Mouse (Mus musculus): ENCODE results near the gene Mtmr12. TPM values are rescaled to one million over a fixed set of nuclear protein-coding genes. Genes with fewer than 3 reads are reported as not detected.

Mtmr12 gene
- polyA plus RNA-seq, 1 experiment, result 24.7 TPM

DNA sequence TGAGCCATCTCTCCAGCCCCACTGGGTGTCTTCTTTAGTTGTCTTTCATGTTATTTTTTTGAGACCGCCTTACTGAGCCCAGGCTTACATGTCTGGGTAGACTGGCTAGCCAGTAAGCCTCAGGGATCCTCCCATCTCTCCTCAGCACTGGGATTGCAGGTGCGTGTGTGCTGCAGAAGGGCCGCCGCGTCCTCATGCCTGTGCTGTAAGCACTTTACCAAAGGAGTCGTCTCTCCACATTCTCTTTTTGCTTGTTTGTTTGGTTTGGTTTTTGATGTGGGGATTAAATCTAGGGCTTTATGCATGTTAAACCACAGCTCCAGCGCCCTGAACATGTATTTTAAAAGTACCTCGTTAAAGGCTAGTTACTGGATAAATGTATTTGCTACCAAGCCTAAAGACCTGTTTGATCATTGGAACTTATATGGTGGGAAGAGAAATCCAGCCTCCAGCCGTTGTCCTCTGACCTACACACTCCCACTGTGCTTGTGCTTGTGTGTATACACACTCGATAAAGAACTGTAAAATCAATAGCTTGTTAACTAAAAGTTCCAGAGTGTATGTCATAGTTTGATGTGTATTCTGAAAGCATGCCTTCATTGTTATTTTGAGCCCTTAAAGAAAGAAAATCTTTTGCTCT is 24.9 kb downstream of the Mtmr12 start:
- peaks cover 22% of the 10 kb centered on the region for H3K36me3 ChIP-seq (ENCODE audit: control insufficient read depth, insufficient read depth, low read length)
- H3K27me3 ChIP-seq (ENCODE audit: control insufficient read depth, insufficient read depth, low read length), result no peaks in the 10 kb centered on the region
- 46% methylated on average over 10 of the region's 10 CpGs for whole genome bisulfite sequencing
- H3K27ac ChIP-seq (ENCODE audit: insufficient read depth, low read depth, low read length), result peak overlapping the region; percentile 40
- H3K4me1 ChIP-seq (ENCODE audit: control insufficient read depth, insufficient read depth, insufficient read length, low read length), result peaks cover 34% of the 10 kb centered on the region
- no peak for TF ChIP-seq POLR2A (IDR thresholded peaks at IDR 0.05; ENCODE audit: low read depth, low read length)
- TF ChIP-seq CTCF (IDR thresholded peaks at IDR 0.05; ENCODE audit: extremely low read depth, insufficient read length, insufficient replicate concordance, low read depth, low read length), result no peak
- no peak overlapping the region for H3K4me3 ChIP-seq (ENCODE audit: low read depth, low read length)

DNA sequence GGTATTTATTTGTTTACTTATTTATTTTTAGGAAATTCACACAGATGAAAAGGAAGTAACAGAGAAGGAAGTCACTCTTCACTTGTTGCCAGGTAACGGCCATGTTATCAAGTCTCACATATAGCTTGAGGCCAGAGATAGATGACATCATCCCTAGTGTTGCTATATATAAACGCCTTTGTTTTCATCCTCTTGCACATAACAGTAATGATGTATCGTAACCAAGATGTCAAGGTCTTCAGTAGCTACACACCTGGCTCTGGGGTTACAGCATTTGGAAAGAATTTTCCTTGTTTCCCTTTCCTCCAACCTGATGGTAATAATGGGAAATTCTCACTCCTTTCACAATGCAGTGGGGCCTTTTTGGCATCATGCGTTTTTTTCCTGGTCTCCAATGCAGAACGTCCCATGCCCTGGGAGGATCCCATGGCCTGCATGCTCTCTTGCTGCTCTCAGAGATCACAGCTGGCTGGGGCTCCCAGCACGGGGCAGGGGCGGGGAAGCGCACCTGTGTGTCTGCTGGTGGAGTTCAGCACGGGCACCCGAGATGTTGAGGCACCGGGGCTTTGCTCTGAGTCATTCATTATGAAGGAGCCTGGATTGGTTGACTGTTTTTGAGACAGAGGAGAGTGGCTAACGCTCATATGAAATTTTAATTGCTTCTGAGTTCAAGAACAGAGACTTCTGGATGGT is 25.6 kb downstream of the Mtmr12 start:
- WGBS, result 22% methylated on average over 12 of the region's 12 CpGs
- H3K27ac ChIP-seq (ENCODE audit: insufficient read depth, low read depth, low read length), result peak overlapping the region; percentile 29; the same call in 1 of the 2 replicates
- no peak for TF ChIP-seq CTCF (IDR thresholded peaks at IDR 0.05; ENCODE audit: extremely low read depth, insufficient read length, insufficient replicate concordance, low read depth, low read length)
- TF ChIP-seq POLR2A (IDR thresholded peaks at IDR 0.05; ENCODE audit: low read depth, low read length), result no peak

DNA sequence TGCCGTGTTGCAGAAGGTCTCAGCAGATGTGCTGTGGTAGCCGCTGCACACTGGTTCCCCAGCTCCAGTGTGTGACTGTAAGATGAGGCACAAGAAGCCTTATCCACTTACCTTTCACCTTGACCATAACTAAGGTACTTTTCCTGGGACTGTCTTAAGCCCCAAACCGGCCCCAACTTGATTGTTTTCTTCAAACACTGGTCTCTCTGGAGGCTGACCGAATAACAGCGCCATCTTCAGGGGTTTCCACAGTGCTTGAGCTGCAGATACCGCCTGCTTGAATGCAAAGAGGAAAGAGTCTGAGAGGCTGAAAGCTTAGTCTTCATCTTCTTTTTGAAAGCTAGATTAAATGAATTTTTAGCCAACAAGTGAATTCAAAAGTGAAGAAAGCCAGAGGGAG is 26.6 kb downstream of the Mtmr12 start:
- Histone ChIP-seq H3K4me3 (ENCODE audit: low read depth, low read length) (no peak overlapping the region), H3K27me3 (ENCODE audit: control insufficient read depth, insufficient read depth, low read length) (no peaks in the 10 kb centered on the region), H3K27ac (ENCODE audit: insufficient read depth, low read depth, low read length) (no peak overlapping the region), H3K36me3 (ENCODE audit: control insufficient read depth, insufficient read depth, low read length) (peaks cover 35% of the 10 kb centered on the region), H3K4me1 (ENCODE audit: control insufficient read depth, insufficient read depth, insufficient read length, low read length) (peaks cover 23% of the 10 kb centered on the region)
- WGBS, result 90% methylated on average over 6 of the region's 6 CpGs
- TF ChIP-seq POLR2A (IDR thresholded peaks at IDR 0.05; ENCODE audit: low read depth, low read length) (no peak), CTCF (IDR thresholded peaks at IDR 0.05; ENCODE audit: extremely low read depth, insufficient read length, insufficient replicate concordance, low read depth, low read length) (no peak)

More for the DNA sequence above, 25.6 kb downstream of the Mtmr12 start:
- Histone ChIP-seq H3K4me1 (ENCODE audit: control insufficient read depth, insufficient read depth, insufficient read length, low read length) (peaks cover 29% of the 10 kb centered on the region), H3K27me3 (ENCODE audit: control insufficient read depth, insufficient read depth, low read length) (no peaks in the 10 kb centered on the region), H3K36me3 (ENCODE audit: control insufficient read depth, insufficient read depth, low read length) (peaks cover 25% of the 10 kb centered on the region), H3K4me3 (ENCODE audit: low read depth, low read length) (no peak overlapping the region)

DNA sequence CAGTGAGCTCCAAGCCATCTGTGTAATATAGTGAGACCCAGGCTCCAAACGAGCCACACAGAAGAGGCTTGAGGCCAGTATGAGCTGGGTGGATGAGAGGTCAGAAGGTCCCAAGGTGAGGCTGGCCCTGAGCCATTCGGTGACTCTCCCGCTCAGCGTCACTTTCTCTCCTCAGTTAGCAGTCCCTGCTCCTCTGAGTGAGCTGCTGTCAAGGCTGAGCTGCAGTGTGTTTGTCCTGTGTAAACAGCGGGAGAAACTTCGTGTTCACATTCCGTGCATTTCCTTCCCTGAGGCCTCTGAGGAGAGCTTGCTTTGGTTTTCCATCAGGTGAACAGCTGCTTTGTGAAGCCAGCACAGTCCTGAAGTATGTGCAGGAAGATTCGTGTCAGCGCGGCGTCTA is 27.6 kb downstream of the Mtmr12 start:
- no peak for TF ChIP-seq CTCF (IDR thresholded peaks at IDR 0.05; ENCODE audit: extremely low read depth, insufficient read length, insufficient replicate concordance, low read depth, low read length)
- no peak for TF ChIP-seq POLR2A (IDR thresholded peaks at IDR 0.05; ENCODE audit: low read depth, low read length)
- Histone ChIP-seq H3K27ac (ENCODE audit: insufficient read depth, low read depth, low read length) (no peak overlapping the region), H3K27me3 (ENCODE audit: control insufficient read depth, insufficient read depth, low read length) (no peaks in the 10 kb centered on the region), H3K4me1 (ENCODE audit: control insufficient read depth, insufficient read depth, insufficient read length, low read length) (peaks cover 18% of the 10 kb centered on the region), H3K4me3 (ENCODE audit: low read depth, low read length) (no peak overlapping the region), H3K36me3 (ENCODE audit: control insufficient read depth, insufficient read depth, low read length) (peaks cover 40% of the 10 kb centered on the region)
- 75% methylated on average over 11 of the region's 11 CpGs for WGBS

DNA sequence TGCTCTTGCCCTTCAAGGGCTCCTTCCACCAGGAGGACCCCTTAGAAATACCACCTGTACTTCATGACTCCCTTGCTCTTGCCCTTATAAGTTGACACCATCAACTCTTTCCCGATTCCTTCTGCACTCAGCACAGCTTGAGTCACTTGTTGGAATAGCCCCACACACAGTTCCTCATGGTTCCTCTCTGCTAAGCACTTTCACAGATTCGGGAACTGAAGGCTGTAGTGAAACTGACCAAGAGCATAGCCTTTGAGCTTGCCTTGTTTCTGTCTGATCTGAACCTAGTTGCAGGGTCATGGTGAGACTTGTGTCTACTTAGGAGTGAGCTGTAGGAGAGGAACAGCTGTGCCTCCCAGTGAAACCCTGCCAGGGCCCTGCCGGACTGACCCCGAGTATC is 28.2 kb downstream of the Mtmr12 start:
- peaks cover 12% of the 10 kb centered on the region for H3K4me1 ChIP-seq (ENCODE audit: control insufficient read depth, insufficient read depth, insufficient read length, low read length)
- TF ChIP-seq CTCF (IDR thresholded peaks at IDR 0.05; ENCODE audit: extremely low read depth, insufficient read length, insufficient replicate concordance, low read depth, low read length) (no peak), POLR2A (IDR thresholded peaks at IDR 0.05; ENCODE audit: low read depth, low read length) (no peak)
- H3K27ac ChIP-seq (ENCODE audit: insufficient read depth, low read depth, low read length), result no peak overlapping the region
- peaks cover 41% of the 10 kb centered on the region for H3K36me3 ChIP-seq (ENCODE audit: control insufficient read depth, insufficient read depth, low read length)
- H3K4me3 ChIP-seq (ENCODE audit: low read depth, low read length), result no peak overlapping the region
- no peaks in the 10 kb centered on the region for H3K27me3 ChIP-seq (ENCODE audit: control insufficient read depth, insufficient read depth, low read length)
- WGBS, result 85% methylated on average over 4 of the region's 4 CpGs

DNA sequence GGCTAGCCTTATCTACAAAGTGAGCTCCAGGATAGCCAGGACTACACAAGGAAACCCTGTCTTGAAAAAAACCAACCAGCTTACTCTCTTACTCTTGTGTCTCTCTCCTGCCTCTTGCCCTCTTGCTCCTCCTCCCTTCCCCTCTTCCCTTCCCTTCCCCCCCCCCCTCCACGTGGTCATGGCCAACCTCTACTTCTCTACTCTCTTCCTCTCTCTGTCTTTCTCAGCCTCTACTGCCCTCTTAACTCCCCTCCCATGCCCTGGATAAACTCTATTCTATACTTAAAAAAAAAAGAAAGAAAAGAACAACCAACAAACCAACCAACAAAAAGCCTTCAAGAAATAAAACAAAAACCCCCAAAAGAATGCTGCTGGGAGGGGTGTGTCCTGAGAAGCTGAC is 30.7 kb downstream of the Mtmr12 start:
- Histone ChIP-seq H3K36me3 (ENCODE audit: control insufficient read depth, insufficient read depth, low read length) (peaks cover 59% of the 10 kb centered on the region), H3K27ac (ENCODE audit: insufficient read depth, low read depth, low read length) (no peak overlapping the region), H3K4me1 (ENCODE audit: control insufficient read depth, insufficient read depth, insufficient read length, low read length) (peaks cover 1% of the 10 kb centered on the region; the same call in 1 of the 2 replicates), H3K27me3 (ENCODE audit: control insufficient read depth, insufficient read depth, low read length) (no peaks in the 10 kb centered on the region), H3K4me3 (ENCODE audit: low read depth, low read length) (no peak overlapping the region)
- TF ChIP-seq CTCF (IDR thresholded peaks at IDR 0.05; ENCODE audit: extremely low read depth, insufficient read length, insufficient replicate concordance, low read depth, low read length), result no peak
- no peak for TF ChIP-seq POLR2A (IDR thresholded peaks at IDR 0.05; ENCODE audit: low read depth, low read length)
- WGBS, result 37% methylated on average over 1 of the region's 1 CpGs

DNA sequence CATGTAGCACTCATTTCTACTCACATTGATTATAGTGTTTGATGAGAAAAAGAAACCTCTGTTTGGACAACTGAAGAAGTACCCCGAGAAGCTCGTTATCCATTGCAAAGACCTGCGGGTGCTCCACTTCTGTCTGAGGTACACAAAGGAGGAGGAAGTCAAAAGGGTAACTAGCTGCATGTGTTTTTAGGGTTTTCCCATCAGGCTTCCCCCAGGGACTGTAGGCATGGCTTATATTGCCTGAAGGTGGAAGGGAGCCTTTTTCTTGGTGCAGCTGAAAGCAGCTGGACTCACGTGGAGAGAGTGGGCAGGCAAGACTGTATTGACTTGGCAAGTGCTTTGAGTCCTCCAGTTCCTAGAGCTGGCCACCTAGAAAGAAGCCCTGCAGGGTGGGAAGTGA is 31.2 kb downstream of the Mtmr12 start:
- H3K36me3 ChIP-seq (ENCODE audit: control insufficient read depth, insufficient read depth, low read length), result peaks cover 60% of the 10 kb centered on the region
- H3K27ac ChIP-seq (ENCODE audit: insufficient read depth, low read depth, low read length), result 0 out of 2 replicates have a peak overlapping the region, but pooled peaks have one; percentile 18
- H3K27me3 ChIP-seq (ENCODE audit: control insufficient read depth, insufficient read depth, low read length), result no peaks in the 10 kb centered on the region
- 84% methylated on average over 4 of the region's 4 CpGs for WGBS
- no peak overlapping the region for H3K4me3 ChIP-seq (ENCODE audit: low read depth, low read length)
- TF ChIP-seq POLR2A (IDR thresholded peaks at IDR 0.05; ENCODE audit: low read depth, low read length) (no peak), CTCF (IDR thresholded peaks at IDR 0.05; ENCODE audit: extremely low read depth, insufficient read length, insufficient replicate concordance, low read depth, low read length) (no peak)
- no peaks in the 10 kb centered on the region for H3K4me1 ChIP-seq (ENCODE audit: control insufficient read depth, insufficient read depth, insufficient read length, low read length)
